Mouse (Mus musculus) kidney, embryonic 15.5 days (tissue): Measurements from ENCODE around the gene Arhgap6. TPM values are rescaled to one million over a fixed set of nuclear protein-coding genes. Genes with fewer than 3 reads are reported as not detected.

Experiments used
- ATAC-seq: fragments of 200-750 bp; cut with Nextera tagmentation; replicated peaks from 2 replicates; pipeline ENCODE4 v1.8.0; 2017; ENCODE audit warnings: moderate TSS enrichment; ENCODE audit not compliant: low FRiP score
- H3K27ac ChIP-seq: fragments of 300-500 bp; sonication (generic); 2 replicates; pipeline ENCODE4 v1.5.1; 2015; ENCODE audit warnings: mild to moderate bottlenecking, inconsistent platforms
- H3K27me3 ChIP-seq: fragments of 300-500 bp; sonication (generic); 2 replicates; pipeline ENCODE4 v1.6.1; 2015; ENCODE audit warnings: inconsistent platforms
- H3K36me3 ChIP-seq: fragments of 300-500 bp; sonication (generic); 2 replicates; pipeline ENCODE4 v1.6.1; 2015; ENCODE audit warnings: inconsistent platforms
- H3K4me1 ChIP-seq: fragments of 300-500 bp; sonication (generic); 2 replicates; pipeline ENCODE4 v1.6.1; 2015; ENCODE audit warnings: inconsistent platforms
- H3K4me2 ChIP-seq: fragments of 300-500 bp; sonication (generic); 2 replicates; pipeline ENCODE4 v1.6.1; 2015; ENCODE audit warnings: moderate library complexity, mild to moderate bottlenecking, inconsistent platforms
- H3K4me3 ChIP-seq: fragments of 300-500 bp; sonication (generic); replicated peaks from 2 replicates; pipeline ENCODE4 v1.5.1; 2015; ENCODE audit warnings: mild to moderate bottlenecking, inconsistent platforms
- H3K9ac ChIP-seq: fragments of 300-500 bp; sonication (generic); 2 replicates; pipeline ENCODE4 v1.6.1; 2015; ENCODE audit warnings: mild to moderate bottlenecking, inconsistent platforms
- H3K9me3 ChIP-seq: fragments of 300-500 bp; sonication (generic); replicated peaks from 2 replicates; pipeline ENCODE4 v1.6.1; 2016; ENCODE audit warnings: inconsistent platforms
- WGBS: fragments of 180-500 bp; shearing (Covaris S2); methylation state at CpG from one replicate; pipeline ENCODE4 v1.1.7; 2015; ENCODE audit warnings: mixed read lengths; 5-methylcytosine and 5-hydroxymethylcytosine counted together
- polyA plus RNA-seq: library from polyadenylated mRNA; unstranded; fragments of >200 nt; fragmentation: Nextera tagmentation; extraction: Ambion mirVana; gene quantifications from 2 replicates; pipeline ENCODE4 v1.2.1, GENCODE M21; 2015

The Arhgap6 gene
- polyA plus RNA-seq, 1 experiment from 2014 or later: 3.4 TPM

DNA sequence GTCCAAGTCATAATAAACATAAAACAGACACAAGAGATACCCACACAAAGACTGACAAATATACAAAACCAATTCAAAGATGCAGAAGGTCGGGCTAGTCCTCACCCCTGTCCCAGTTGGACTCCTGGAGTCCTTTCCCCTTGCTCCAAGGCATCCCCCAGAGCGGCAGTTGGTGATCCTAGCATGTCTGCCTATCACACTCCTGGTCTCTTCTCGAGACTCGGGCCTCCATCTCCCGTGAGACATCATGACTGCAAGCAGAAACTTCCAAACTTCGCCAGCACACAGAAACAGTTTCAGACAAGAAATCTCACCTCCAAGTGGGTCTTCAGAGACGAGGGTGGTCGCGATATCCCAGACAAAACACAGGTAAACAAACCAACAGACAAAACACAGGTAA is 345.6 kb downstream of the Arhgap6 start:
- H3K27ac ChIP-seq: no peak overlapping the region

DNA sequence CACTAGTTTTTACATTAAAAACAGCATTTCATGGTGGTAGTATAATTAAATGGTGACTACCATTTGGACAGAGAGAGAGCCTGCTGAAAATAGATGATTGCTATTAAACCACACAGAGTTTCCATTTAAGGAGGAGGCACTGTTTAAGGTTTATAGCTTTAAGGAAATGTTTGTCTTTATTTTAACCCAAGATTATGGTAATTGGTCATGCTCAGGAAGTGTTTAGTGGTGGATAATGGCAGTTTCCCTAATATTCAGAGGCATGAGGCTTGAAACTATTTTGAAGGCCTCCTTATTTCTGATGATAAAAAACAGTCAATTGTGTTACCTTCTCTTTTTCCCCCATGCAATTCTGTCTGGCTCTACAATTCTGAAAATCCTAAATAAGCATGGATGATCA is 358.9 kb downstream of the Arhgap6 start:
- Histone ChIP-seq H3K27ac (no peak overlapping the region), H3K9me3 (no peaks in the 10 kb centered on the region), H3K9ac (no peak overlapping the region), H3K4me2 (no peak overlapping the region), H3K36me3 (no peaks in the 10 kb centered on the region), H3K27me3 (no peaks in the 10 kb centered on the region; the same call in 1 of the 2 replicates), H3K4me3 (no peak overlapping the region), H3K4me1 (no peaks in the 10 kb centered on the region)
- ATAC-seq: no peak

More for the DNA sequence above, 345.6 kb downstream of the Arhgap6 start:
- no peak overlapping the region for H3K4me2 ChIP-seq
- WGBS: 86% methylated on average over 9 of the region's 9 CpGs
- H3K27me3 ChIP-seq: peaks cover 17% of the 10 kb centered on the region; the same call in 1 of the 2 replicates
- no peak for ATAC-seq
- no peaks in the 10 kb centered on the region for H3K4me1 ChIP-seq
- H3K36me3 ChIP-seq: no peaks in the 10 kb centered on the region
- no peaks in the 10 kb centered on the region for H3K9me3 ChIP-seq
- H3K4me3 ChIP-seq: no peak overlapping the region
- H3K9ac ChIP-seq: no peak overlapping the region

DNA sequence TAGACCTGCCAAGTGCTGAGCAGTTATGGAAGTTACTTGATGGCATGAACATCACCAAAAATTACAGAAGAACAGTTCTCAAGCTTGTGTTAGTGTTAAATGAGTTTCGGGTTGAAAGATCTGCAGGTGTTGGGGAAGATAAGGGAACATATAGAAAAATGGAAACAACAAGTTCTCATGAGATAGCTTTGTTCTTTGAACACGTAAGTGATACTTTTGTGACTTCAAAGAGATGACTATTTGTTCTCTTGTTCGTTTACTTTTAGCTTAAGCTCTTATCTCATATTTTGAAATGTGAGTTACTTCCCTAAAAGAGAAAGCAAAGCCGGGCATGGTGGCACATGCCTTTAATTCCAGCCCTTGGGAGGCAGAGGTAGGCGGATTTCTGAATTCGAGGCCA is 363.5 kb downstream of the Arhgap6 start:
- Histone ChIP-seq H3K27ac (no peak overlapping the region), H3K4me3 (no peak overlapping the region), H3K36me3 (no peaks in the 10 kb centered on the region), H3K4me1 (no peaks in the 10 kb centered on the region), H3K9ac (no peak overlapping the region), H3K9me3 (no peaks in the 10 kb centered on the region), H3K4me2 (no peak overlapping the region), H3K27me3 (no peaks in the 10 kb centered on the region)
- no peak for ATAC-seq
- 85% methylated on average over 6 of the region's 6 CpGs for WGBS

DNA sequence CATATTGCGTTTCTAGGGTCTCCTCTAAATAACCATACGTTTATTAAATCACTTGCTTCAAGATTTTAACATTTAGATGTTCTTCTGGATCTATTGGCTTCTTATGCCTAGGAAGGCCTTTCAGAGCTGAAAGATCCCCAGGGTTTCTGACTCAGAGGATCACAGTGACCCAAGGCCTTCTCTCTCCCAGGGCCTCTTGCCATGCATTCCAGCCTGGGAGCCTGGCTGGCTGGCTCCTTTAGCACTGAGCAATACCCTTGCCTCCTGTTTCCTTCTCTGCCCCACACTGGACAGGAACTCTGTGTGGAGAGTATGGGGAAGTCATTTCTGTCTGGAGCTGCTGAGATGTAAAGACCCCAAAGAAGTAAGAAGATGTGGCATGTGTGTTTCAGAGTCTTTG is 376.1 kb downstream of the Arhgap6 start:
- no peaks in the 10 kb centered on the region for H3K36me3 ChIP-seq
- H3K27me3 ChIP-seq: peaks cover 15% of the 10 kb centered on the region; the same call in 1 of the 2 replicates
- H3K4me2 ChIP-seq: no peak overlapping the region
- no peak overlapping the region for H3K27ac ChIP-seq
- no peaks in the 10 kb centered on the region for H3K4me1 ChIP-seq
- no peak for ATAC-seq
- 90% methylated on average over 2 of the region's 2 CpGs for WGBS
- H3K9me3 ChIP-seq: no peaks in the 10 kb centered on the region
- H3K9ac ChIP-seq: no peak overlapping the region
- H3K4me3 ChIP-seq: no peak overlapping the region

DNA sequence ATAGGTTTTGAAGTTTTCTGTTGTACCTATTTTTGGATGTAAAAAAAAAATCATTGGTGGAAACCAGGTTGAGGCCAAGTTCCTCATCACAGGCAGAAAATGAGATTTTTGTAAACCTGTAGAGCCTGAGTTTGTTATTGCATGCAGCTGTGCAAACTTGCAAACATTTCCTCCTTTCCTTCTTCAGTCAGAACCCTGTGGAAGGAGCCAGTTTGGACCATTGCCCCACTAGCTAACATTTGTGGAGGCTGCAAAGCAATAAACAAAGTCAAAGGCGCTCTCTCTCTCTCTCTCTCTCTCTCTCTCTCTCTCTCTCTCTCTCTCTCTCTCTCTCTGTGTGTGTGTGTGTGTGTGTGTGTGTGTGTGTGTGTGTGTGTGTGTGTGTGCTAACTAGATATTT is 378.9 kb downstream of the Arhgap6 start:
- H3K4me2 ChIP-seq: no peak overlapping the region
- WGBS: 100% methylated on average over 1 of the region's 1 CpGs
- ATAC-seq: no peak
- no peak overlapping the region for H3K27ac ChIP-seq
- H3K4me3 ChIP-seq: no peak overlapping the region
- no peaks in the 10 kb centered on the region for H3K9me3 ChIP-seq
- peaks cover 18% of the 10 kb centered on the region for H3K27me3 ChIP-seq
- no peak overlapping the region for H3K9ac ChIP-seq
- no peaks in the 10 kb centered on the region for H3K36me3 ChIP-seq
- no peaks in the 10 kb centered on the region for H3K4me1 ChIP-seq

DNA sequence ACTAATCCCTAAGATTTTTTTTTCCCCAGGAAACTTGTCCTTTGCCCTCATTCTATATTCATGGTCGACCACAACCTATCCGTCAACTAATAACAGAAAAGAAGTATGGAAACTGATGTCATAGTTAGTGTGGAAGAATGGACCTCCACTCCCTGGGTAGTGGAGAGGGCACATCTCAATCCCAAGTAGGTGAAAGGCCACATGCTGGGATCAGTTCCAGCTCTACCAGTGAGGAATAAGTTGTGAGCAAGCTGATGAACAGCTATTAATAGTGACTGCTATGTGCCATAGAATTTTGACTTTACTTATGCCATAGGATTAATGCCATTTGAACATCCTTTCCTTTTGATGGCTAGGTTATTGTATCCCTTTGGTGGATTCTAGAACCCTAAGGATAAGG is 383.7 kb downstream of the Arhgap6 start:
- 85% methylated on average over 2 of the region's 2 CpGs for WGBS
- Histone ChIP-seq H3K4me3 (no peak overlapping the region), H3K27me3 (peaks cover 19% of the 10 kb centered on the region), H3K9me3 (no peaks in the 10 kb centered on the region), H3K36me3 (no peaks in the 10 kb centered on the region), H3K9ac (no peak overlapping the region), H3K4me1 (no peaks in the 10 kb centered on the region), H3K27ac (no peak overlapping the region), H3K4me2 (no peak overlapping the region)
- ATAC-seq: no peak

DNA sequence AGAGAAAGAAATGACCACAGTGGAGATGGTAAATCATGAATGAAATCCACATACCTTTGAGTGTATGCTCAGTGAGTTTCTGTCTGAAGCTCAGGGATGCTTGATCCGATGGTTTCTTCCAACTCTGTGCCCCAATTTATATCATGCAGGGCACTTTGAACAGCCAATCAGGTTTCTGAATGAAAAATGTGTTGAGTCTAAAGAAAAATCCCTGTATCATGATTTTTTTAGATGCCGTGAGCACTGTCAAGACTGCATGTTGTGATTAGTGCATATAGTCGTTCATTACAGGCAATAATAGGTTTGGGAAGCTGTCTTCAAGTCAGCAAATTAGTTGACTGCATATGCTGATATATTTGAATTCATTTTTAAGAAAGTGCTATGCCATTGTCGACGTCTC is 392.2 kb downstream of the Arhgap6 start, which contains the start of gene Amelx:
Gene Amelx (minus strand): TSS at position 101 of the 400 bp plus-strand sequence.
- Histone ChIP-seq H3K4me1 (no peaks in the 10 kb centered on the region), H3K9me3 (no peaks in the 10 kb centered on the region), H3K27me3 (peaks cover 17% of the 10 kb centered on the region; the same call in 1 of the 2 replicates), H3K27ac (no peak within 1 kb of the TSS), H3K36me3 (no peaks in the 10 kb centered on the region), H3K9ac (no peak within 1 kb of the TSS), H3K4me2 (no peak within 1 kb of the TSS), H3K4me3 (no peak within 1 kb of the TSS)
- WGBS: 84% methylated on average over 5 of the region's 5 CpGs
- no peak for ATAC-seq

DNA sequence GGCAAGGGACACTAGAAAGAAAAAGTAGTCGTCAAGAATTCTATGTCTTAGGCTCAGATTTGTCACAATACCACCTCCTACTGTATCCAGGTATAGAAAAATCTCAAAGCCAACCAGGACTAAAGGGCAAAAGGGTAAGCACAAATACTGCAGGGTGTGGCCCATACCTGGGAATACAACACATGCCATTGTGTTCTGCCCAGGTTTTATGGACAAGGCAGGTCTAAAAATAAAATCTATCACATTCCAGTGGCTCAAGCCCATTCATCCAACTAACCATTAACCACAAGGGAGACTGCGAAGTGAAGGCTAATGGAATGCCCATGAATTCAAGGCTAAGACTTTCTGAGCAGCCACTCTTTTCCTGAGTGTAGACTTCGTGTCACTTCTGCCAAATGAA is 415.1 kb downstream of the Arhgap6 start:
- H3K27ac ChIP-seq: no peak overlapping the region
- no peak overlapping the region for H3K4me3 ChIP-seq
- H3K4me1 ChIP-seq: no peaks in the 10 kb centered on the region
- no peaks in the 10 kb centered on the region for H3K9me3 ChIP-seq
- H3K4me2 ChIP-seq: no peak overlapping the region
- H3K36me3 ChIP-seq: no peaks in the 10 kb centered on the region
- peaks cover 33% of the 10 kb centered on the region for H3K27me3 ChIP-seq
- WGBS: 59% methylated on average over 3 of the region's 3 CpGs
- H3K9ac ChIP-seq: no peak overlapping the region
- ATAC-seq: 0 out of 2 replicates have a peak, but pooled peaks have one; percentile 46

DNA sequence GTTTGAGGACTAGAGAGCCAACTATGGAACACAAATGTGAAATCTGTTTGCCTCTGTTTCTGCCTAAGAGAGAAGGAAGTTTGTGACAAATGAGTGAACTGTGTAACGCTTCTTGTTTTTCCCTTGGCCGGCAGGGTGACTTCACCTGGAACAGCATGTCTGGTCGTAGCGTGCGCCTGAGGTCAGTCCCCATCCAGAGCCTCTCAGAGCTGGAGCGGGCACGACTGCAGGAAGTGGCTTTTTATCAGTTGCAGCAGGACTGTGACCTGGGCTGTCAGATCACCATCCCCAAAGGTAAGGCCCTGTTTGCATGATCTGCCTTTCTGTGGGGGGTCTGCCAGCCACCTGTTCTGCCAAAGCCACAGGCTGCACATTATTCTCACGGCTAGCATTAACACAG is 425.2 kb downstream of the Arhgap6 start:
- no peaks in the 10 kb centered on the region for H3K36me3 ChIP-seq
- ATAC-seq: no peak
- H3K4me2 ChIP-seq: no peak overlapping the region
- H3K9ac ChIP-seq: no peak overlapping the region
- H3K27ac ChIP-seq: no peak overlapping the region
- no peaks in the 10 kb centered on the region for H3K4me1 ChIP-seq
- no peaks in the 10 kb centered on the region for H3K9me3 ChIP-seq
- WGBS: 71% methylated on average over 8 of the region's 8 CpGs
- H3K27me3 ChIP-seq: peaks cover 37% of the 10 kb centered on the region
- H3K4me3 ChIP-seq: no peak overlapping the region

DNA sequence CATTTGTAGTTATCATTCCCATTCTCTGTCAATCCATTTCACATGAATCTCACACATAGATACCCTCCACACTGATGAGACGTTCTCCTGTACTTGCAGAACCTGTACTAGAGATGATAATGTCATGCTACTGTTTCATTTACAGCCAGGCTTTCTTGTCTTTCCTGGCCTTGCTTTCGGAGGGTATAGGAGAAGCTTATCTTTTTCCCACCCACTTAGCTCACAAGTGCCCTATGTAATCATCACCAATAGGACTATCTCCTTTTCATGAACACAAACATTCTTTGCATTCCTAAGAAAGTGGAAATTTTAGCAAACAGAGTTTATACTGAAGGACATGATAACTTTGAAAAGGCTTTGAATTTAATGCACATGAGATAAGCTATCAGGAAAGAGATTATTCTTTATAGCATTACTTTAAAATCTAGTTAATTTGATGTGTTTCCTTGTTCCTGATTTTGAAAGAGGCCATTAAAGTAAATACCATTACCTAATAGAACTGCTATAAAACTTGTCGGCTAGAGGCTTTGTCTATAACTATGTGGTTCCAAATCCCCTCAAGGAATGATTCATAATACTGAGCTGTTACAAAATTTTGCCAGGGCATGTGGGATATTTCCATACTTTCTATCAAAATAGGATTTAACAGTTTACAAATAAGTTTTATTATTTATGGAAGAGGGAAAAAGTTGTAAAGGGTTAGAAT is 427.6 kb downstream of the Arhgap6 start:
- Histone ChIP-seq H3K9me3 (no peaks in the 10 kb centered on the region), H3K4me2 (no peak overlapping the region), H3K27ac (no peak overlapping the region), H3K9ac (no peak overlapping the region), H3K4me1 (no peaks in the 10 kb centered on the region), H3K4me3 (no peak overlapping the region), H3K27me3 (peaks cover 34% of the 10 kb centered on the region), H3K36me3 (no peaks in the 10 kb centered on the region)
- ATAC-seq: no peak
- WGBS: 71% methylated on average over 3 of the region's 3 CpGs

DNA sequence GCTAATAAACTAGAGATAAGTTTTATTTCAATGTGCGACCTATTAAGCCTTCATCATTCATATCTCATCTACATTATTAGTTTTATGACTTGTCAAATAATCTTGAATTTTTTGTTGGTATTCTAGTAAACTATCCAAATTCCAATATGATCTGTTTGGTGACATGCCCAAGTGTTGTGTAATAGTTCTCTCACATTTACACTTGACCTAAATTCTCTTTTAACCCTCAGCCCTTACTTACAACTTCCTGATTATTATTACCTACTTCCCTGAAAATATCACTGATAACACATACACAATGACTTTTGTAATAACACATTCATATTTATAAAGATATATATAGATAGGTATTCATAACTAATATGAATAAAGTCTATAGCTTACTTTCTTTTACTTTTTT is 461.0 kb downstream of the Arhgap6 start:
- H3K36me3 ChIP-seq: no peaks in the 10 kb centered on the region
- H3K4me2 ChIP-seq: no peak overlapping the region
- no peaks in the 10 kb centered on the region for H3K4me1 ChIP-seq
- H3K9me3 ChIP-seq: no peaks in the 10 kb centered on the region
- 74% methylated on average over 1 of the region's 1 CpGs for WGBS
- H3K27ac ChIP-seq: no peak overlapping the region
- no peak overlapping the region for H3K4me3 ChIP-seq
- no peak for ATAC-seq
- H3K9ac ChIP-seq: no peak overlapping the region
- H3K27me3 ChIP-seq: peaks cover 33% of the 10 kb centered on the region

DNA sequence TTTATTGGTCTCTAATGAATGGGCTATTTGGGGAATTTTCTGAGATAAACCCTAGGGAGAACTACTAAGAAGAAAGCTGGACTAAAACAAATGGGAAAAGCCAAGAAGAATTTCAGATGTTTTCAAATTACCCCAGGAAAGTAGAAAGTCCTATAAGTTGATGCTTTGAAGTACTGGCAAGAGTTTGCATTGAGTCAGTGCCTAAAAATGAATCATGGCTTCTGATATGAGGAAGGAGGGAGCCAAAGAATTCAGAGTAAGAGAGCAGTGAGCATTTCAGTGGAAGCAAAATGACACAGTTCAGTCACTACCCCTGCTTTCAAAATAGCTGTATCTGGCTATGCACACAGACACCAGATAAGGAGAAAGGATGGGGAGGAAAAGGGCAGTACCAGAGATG is 461.8 kb downstream of the Arhgap6 start:
- ATAC-seq: no peak
- H3K27ac ChIP-seq: no peak overlapping the region
- H3K4me2 ChIP-seq: no peak overlapping the region
- no peak overlapping the region for H3K4me3 ChIP-seq
- no peaks in the 10 kb centered on the region for H3K4me1 ChIP-seq
- H3K36me3 ChIP-seq: no peaks in the 10 kb centered on the region
- H3K9me3 ChIP-seq: no peaks in the 10 kb centered on the region
- H3K9ac ChIP-seq: no peak overlapping the region
- H3K27me3 ChIP-seq: peaks cover 35% of the 10 kb centered on the region

DNA sequence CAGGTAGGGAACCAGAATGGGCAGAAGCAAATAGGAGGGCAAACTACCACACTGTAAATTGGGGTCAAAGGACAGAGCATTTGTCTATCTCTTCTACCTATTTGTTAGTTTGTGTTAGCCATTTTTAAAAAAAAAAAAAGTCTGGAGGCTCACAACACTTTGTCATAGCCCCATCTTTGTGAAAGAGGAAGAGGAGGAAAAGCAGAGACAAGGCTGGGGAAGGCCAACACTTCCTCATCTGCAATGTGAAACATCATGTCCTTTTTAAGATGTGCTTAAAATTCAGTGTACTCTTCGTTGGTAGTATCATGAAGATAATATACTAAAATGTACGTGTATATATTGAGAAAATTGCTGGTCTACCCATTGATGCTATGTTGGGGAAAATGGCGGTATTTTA is 466.1 kb downstream of the Arhgap6 start:
- Histone ChIP-seq H3K4me2 (no peak overlapping the region), H3K4me1 (no peaks in the 10 kb centered on the region), H3K27me3 (peaks cover 39% of the 10 kb centered on the region), H3K9ac (no peak overlapping the region), H3K36me3 (no peaks in the 10 kb centered on the region), H3K27ac (no peak overlapping the region), H3K9me3 (no peaks in the 10 kb centered on the region), H3K4me3 (no peak overlapping the region)
- WGBS: 86% methylated on average over 3 of the region's 3 CpGs
- ATAC-seq: no peak
